Mouse (Mus musculus): ENCODE measurements around the gene Actg1. TPM values are rescaled to one million over a fixed set of nuclear protein-coding genes. Genes with fewer than 3 reads are reported as not detected.

The Actg1 gene
- polyA plus RNA-seq, 1 experiment from 2014 or later: 1,136 TPM

DNA sequence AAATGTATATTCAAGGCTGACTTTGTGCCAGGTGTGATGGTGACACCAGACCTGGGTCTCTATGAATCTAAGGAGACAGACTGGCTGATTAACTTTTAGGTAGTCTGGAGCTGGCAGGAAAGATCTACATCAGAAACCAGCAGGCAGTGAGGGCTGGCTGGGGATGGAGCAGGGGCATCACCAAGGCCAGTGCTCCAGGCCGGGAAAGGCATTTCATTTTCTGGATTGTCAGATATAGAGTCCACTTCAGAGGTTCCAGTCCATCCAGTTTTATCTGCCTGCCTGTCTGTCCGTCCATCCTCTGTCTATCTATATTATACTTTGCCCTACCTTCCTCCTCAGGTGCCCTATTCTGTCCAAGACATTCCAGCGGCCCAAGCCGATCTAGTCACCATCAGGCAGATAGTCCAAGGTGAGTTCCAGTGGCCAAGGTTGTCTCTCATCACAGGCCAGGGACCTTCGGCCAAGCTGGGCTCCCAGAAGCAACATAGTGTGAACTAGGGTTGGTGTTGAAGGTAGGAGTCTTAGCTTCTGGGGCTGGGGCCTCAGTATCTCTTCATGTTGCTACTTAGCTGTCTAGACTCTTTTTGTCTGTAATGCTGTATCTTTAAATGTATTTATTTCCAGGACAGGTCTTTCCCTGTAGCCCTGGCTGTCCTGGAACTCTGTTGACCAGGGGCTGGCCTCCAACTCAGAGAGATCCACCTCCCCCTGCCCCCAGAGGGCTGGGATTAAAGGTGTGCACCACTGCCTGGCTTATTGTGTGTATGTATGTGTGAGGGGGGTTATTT, 4.6 kb downstream of the Actg1 start:
- Histone ChIP-seq H3K4me2 (ENCODE audit: low read length) (no peak overlapping the region), H3K4me1 (ENCODE audit: control insufficient read depth in 2 of 2, insufficient read depth in 2 of 2, low read length in 2 of 2) (0 out of 4 replicates have a peak, but pooled peaks cover 0 to 3% of the 10 kb centered on the region in 2 experiments), H3K27ac (replicated peaks in 1 of 2; ENCODE audit: control insufficient read depth in 1 of 2, insufficient read depth in 1 of 2, low read depth in 2 of 2, low read length in 2 of 2) (peak overlapping the region in 1 of 2 experiments; percentile 48; a peak in 3 of 4 replicates), H3K36me3 (ENCODE audit: control insufficient read depth, insufficient read depth, low read length) (peaks cover 24% of the 10 kb centered on the region), H3K9ac (ENCODE audit: low read length) (no peak overlapping the region), H3K4me3 (ENCODE audit: control insufficient read depth in 1 of 2, insufficient read depth in 1 of 2, low read depth in 1 of 2, low read length in 2 of 2) (no peak overlapping the region; a peak in 1 of 4 replicates), H3K9me3 (ENCODE audit: control insufficient read depth, low read length) (no peaks in the 10 kb centered on the region), H3K27me3 (ENCODE audit: control insufficient read depth, insufficient read depth, low read length) (no peaks in the 10 kb centered on the region)
- no peak for ATAC-seq (ENCODE audit: insufficient number of reproducible peaks, insufficient read depth, low FRiP score, low read depth)
- 58% methylated on average over 5 of the region's 5 CpGs for whole genome bisulfite sequencing

DNA sequence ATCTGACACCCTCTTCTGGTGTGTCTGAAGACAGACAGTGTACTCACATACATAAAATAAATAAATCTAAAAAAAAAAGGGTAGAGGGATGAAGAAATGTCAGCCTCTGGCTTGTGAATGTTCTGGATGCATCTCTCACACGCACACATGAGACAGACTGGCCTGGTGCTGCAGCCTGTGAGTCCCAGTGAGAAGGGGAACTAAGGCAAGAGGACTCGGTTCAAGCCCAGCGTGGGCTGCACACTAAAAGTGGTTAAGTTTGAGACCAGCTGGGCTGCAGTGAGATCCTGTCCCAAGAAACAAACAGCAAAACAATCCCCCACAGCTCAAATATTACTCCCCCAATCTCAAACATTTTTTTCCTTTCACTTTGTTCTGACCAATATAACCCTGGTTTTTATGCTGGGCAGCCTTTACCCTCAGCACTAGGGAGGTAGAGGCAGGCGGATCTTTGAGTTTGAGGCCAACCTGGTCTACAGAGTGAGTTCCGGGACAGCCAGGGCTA, 5.6 kb downstream of the Actg1 start:
- Histone ChIP-seq H3K9ac (ENCODE audit: low read length) (no peak overlapping the region), H3K27me3 (ENCODE audit: control insufficient read depth, insufficient read depth, low read length) (no peaks in the 10 kb centered on the region), H3K27ac (replicated peaks in 1 of 2; ENCODE audit: control insufficient read depth in 1 of 2, insufficient read depth in 1 of 2, low read depth in 2 of 2, low read length in 2 of 2) (no peak overlapping the region), H3K36me3 (ENCODE audit: control insufficient read depth, insufficient read depth, low read length) (peaks cover 24% of the 10 kb centered on the region), H3K4me2 (ENCODE audit: low read length) (no peak overlapping the region), H3K4me3 (ENCODE audit: control insufficient read depth in 1 of 2, insufficient read depth in 1 of 2, low read depth in 1 of 2, low read length in 2 of 2) (no peak overlapping the region), H3K9me3 (ENCODE audit: control insufficient read depth, low read length) (no peaks in the 10 kb centered on the region), H3K4me1 (ENCODE audit: control insufficient read depth in 2 of 2, insufficient read depth in 2 of 2, low read length in 2 of 2) (0 out of 4 replicates have a peak, but pooled peaks cover 0 to 3% of the 10 kb centered on the region in 2 experiments)
- ATAC-seq (ENCODE audit: insufficient number of reproducible peaks, insufficient read depth, low FRiP score, low read depth): no peak
- 88% methylated on average over 5 of the region's 5 CpGs for WGBS

DNA sequence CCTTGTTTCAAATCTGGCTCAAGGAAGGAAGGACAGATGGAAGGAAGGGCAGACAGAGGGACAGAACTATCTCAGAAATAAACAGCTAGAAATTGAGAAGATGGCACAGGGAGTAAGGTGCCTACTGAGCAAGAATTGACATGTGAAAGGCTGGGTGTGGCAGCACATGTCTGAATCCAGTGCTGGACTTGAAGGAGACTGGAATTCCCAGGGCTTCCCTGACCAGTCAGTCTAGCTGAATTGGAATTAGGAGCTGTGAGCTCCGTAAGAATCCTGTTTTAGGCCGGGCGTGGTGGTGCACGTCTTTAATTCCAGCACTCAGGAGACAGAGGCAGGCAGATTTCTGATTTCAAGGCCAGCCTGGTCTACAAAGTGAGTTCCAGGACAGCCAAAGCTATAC, 6.7 kb downstream of the Actg1 start:
- Histone ChIP-seq H3K27me3 (ENCODE audit: control insufficient read depth, insufficient read depth, low read length) (no peaks in the 10 kb centered on the region), H3K4me2 (ENCODE audit: low read length) (no peak overlapping the region), H3K9ac (ENCODE audit: low read length) (no peak overlapping the region), H3K27ac (replicated peaks in 1 of 2; ENCODE audit: control insufficient read depth in 1 of 2, insufficient read depth in 1 of 2, low read depth in 2 of 2, low read length in 2 of 2) (no peak overlapping the region), H3K4me1 (ENCODE audit: control insufficient read depth in 2 of 2, insufficient read depth in 2 of 2, low read length in 2 of 2) (0 out of 4 replicates have a peak, but pooled peaks cover 0 to 3% of the 10 kb centered on the region in 2 experiments), H3K9me3 (ENCODE audit: control insufficient read depth, low read length) (no peaks in the 10 kb centered on the region), H3K36me3 (ENCODE audit: control insufficient read depth, insufficient read depth, low read length) (peaks cover 17% of the 10 kb centered on the region), H3K4me3 (ENCODE audit: control insufficient read depth in 1 of 2, insufficient read depth in 1 of 2, low read depth in 1 of 2, low read length in 2 of 2) (no peak overlapping the region)
- no peak for ATAC-seq (ENCODE audit: insufficient number of reproducible peaks, insufficient read depth, low FRiP score, low read depth)
- 91% methylated on average over 4 of the region's 4 CpGs for WGBS

DNA sequence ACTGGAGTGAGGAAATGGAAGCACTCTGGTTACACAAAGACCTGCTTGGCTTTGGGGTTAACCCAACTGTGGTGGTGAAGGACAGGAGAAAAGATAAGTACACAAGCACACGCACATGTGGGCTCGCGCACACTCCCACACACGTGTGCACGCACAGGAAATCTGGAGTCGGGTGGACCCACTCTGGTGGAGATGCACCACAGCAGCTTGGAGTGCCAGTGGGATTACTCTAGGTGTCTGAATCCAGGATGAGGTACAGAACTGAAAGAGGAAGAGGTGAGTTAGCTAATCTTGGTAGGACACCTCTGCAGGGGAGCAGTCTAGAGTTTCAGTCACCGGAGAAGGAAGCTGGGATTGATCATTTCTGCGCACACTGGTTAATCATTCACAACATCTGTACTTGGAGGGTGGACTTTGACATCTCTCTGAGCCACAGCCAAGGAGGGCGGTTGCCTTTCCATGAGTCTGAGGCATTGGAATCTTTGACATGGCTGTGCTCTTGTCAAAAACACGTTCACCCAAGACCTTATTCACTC, 8.3 kb downstream of the Actg1 start:
- H3K27me3 ChIP-seq (ENCODE audit: control insufficient read depth, insufficient read depth, low read length): no peaks in the 10 kb centered on the region
- no peak overlapping the region for H3K4me3 ChIP-seq (ENCODE audit: control insufficient read depth in 1 of 2, insufficient read depth in 1 of 2, low read depth in 1 of 2, low read length in 2 of 2)
- H3K4me2 ChIP-seq (ENCODE audit: low read length): no peak overlapping the region
- 79% methylated on average over 10 of the region's 10 CpGs for WGBS
- no peak overlapping the region for H3K27ac ChIP-seq (replicated peaks in 1 of 2; ENCODE audit: control insufficient read depth in 1 of 2, insufficient read depth in 1 of 2, low read depth in 2 of 2, low read length in 2 of 2)
- ATAC-seq (ENCODE audit: insufficient number of reproducible peaks, insufficient read depth, low FRiP score, low read depth): no peak
- H3K36me3 ChIP-seq (ENCODE audit: control insufficient read depth, insufficient read depth, low read length): peaks cover 7% of the 10 kb centered on the region
- H3K9ac ChIP-seq (ENCODE audit: low read length): no peak overlapping the region
- no peaks in the 10 kb centered on the region for H3K9me3 ChIP-seq (ENCODE audit: control insufficient read depth, low read length)
- H3K4me1 ChIP-seq (ENCODE audit: control insufficient read depth in 2 of 2, insufficient read depth in 2 of 2, low read length in 2 of 2): no peaks in the 10 kb centered on the region

DNA sequence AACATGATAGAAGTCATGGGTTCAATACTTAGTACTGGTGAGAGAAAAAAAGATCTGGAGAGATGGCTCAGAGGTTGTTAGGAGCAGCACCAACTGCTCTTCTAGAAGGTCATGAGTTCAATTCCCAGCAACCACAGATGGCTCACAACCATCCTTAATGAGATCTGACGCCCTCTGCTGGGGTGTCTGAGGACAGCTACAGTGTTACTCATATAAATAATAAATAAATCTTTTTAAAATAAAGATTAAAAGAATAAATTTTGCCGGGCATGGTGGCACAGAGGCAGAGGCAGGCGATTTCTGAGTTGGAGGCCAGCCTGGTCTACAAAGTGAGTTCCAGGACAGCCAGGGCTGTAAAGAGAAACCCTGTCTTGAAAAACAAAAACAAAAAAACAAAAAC, 9.6 kb downstream of the Actg1 start:
- Histone ChIP-seq H3K4me1 (ENCODE audit: control insufficient read depth in 2 of 2, insufficient read depth in 2 of 2, low read length in 2 of 2) (no peaks in the 10 kb centered on the region), H3K4me2 (ENCODE audit: low read length) (no peak overlapping the region), H3K4me3 (ENCODE audit: control insufficient read depth in 1 of 2, insufficient read depth in 1 of 2, low read depth in 1 of 2, low read length in 2 of 2) (no peak overlapping the region), H3K27ac (replicated peaks in 1 of 2; ENCODE audit: control insufficient read depth in 1 of 2, insufficient read depth in 1 of 2, low read depth in 2 of 2, low read length in 2 of 2) (no peak overlapping the region), H3K9me3 (ENCODE audit: control insufficient read depth, low read length) (no peaks in the 10 kb centered on the region), H3K27me3 (ENCODE audit: control insufficient read depth, insufficient read depth, low read length) (no peaks in the 10 kb centered on the region), H3K9ac (ENCODE audit: low read length) (no peak overlapping the region), H3K36me3 (ENCODE audit: control insufficient read depth, insufficient read depth, low read length) (no peaks in the 10 kb centered on the region)
- ATAC-seq (ENCODE audit: insufficient number of reproducible peaks, insufficient read depth, low FRiP score, low read depth): no peak
- 72% methylated on average over 3 of the region's 3 CpGs for WGBS

DNA sequence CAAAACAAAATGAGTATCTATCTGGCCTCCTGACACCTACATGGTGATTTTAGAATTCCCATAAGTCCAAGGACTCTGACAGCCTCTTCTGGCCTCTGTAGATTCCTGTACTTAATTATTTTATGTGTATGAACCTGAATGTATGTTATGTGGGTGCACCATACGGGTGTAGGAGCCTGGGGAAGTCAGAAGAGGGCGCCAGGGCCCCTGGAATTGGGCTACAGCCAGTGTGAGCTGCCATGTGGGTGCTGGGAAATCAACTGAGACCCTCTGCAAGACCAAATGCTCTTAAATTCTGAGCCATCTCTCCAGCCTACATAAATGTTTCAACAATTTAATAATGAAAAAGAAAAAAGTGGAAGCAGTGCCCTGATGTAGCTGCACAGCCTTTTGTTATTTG, 10.9 kb downstream of the Actg1 start:
- no peak overlapping the region for H3K4me3 ChIP-seq (ENCODE audit: control insufficient read depth in 1 of 2, insufficient read depth in 1 of 2, low read depth in 1 of 2, low read length in 2 of 2)
- 50% methylated on average over 2 of the region's 2 CpGs for WGBS
- no peaks in the 10 kb centered on the region for H3K4me1 ChIP-seq (ENCODE audit: control insufficient read depth in 2 of 2, insufficient read depth in 2 of 2, low read length in 2 of 2)
- no peaks in the 10 kb centered on the region for H3K9me3 ChIP-seq (ENCODE audit: control insufficient read depth, low read length)
- no peak overlapping the region for H3K9ac ChIP-seq (ENCODE audit: low read length)
- no peaks in the 10 kb centered on the region for H3K27me3 ChIP-seq (ENCODE audit: control insufficient read depth, insufficient read depth, low read length)
- H3K36me3 ChIP-seq (ENCODE audit: control insufficient read depth, insufficient read depth, low read length): no peaks in the 10 kb centered on the region
- no peak for ATAC-seq (ENCODE audit: insufficient number of reproducible peaks, insufficient read depth, low FRiP score, low read depth)
- no peak overlapping the region for H3K4me2 ChIP-seq (ENCODE audit: low read length)
- no peak overlapping the region for H3K27ac ChIP-seq (replicated peaks in 1 of 2; ENCODE audit: control insufficient read depth in 1 of 2, insufficient read depth in 1 of 2, low read depth in 2 of 2, low read length in 2 of 2)

DNA sequence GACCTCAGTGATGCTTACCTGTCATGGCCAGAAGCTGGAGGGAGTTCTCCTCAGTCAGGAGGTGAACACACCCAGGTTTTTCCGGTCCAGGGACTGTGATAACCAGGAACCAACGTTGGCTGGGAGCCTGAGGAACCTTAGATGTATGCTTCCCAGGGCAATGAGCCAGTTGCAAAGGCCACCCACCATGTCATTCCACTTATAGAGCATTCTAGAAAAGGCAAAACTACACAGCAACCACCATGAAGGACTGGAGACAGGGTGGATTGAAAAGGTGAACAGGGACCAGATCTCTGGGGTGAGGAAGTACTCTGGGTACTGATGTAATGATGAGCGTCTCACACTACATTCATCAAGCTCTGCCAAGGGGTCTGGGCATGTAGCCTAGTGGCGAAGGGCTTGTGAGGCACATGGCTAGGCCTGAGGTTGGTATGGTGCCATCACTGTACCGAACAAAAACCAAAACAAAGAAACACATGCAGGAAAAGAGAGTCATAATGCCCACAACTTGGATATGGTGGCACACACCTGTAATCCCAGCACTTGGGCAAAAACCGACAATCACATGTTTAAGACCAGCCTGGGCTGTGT, 12.8 kb downstream of the Actg1 start:
- Histone ChIP-seq H3K9me3 (ENCODE audit: control insufficient read depth, low read length) (no peaks in the 10 kb centered on the region), H3K27ac (replicated peaks in 1 of 2; ENCODE audit: control insufficient read depth in 1 of 2, insufficient read depth in 1 of 2, low read depth in 2 of 2, low read length in 2 of 2) (no peak overlapping the region), H3K4me3 (ENCODE audit: control insufficient read depth in 1 of 2, insufficient read depth in 1 of 2, low read depth in 1 of 2, low read length in 2 of 2) (no peak overlapping the region), H3K4me1 (ENCODE audit: control insufficient read depth in 2 of 2, insufficient read depth in 2 of 2, low read length in 2 of 2) (no peaks in the 10 kb centered on the region), H3K9ac (ENCODE audit: low read length) (no peak overlapping the region), H3K27me3 (ENCODE audit: control insufficient read depth, insufficient read depth, low read length) (no peaks in the 10 kb centered on the region), H3K36me3 (ENCODE audit: control insufficient read depth, insufficient read depth, low read length) (no peaks in the 10 kb centered on the region), H3K4me2 (ENCODE audit: low read length) (no peak overlapping the region)
- no peak for ATAC-seq (ENCODE audit: insufficient number of reproducible peaks, insufficient read depth, low FRiP score, low read depth)
- 70% methylated on average over 6 of the region's 6 CpGs for WGBS

All from heart, embryonic 14.5 days (tissue).